Mouse (Mus musculus) cerebellum, adult 18-20 months (tissue): Measurements from ENCODE around the gene Hoxa4.

ENCODE experiments used
- DNase-seq, 2 experiments: peaks; one replicate each; pipeline ENCODE4 v3.0.0; 2021

The Hoxa4 gene

DNA sequence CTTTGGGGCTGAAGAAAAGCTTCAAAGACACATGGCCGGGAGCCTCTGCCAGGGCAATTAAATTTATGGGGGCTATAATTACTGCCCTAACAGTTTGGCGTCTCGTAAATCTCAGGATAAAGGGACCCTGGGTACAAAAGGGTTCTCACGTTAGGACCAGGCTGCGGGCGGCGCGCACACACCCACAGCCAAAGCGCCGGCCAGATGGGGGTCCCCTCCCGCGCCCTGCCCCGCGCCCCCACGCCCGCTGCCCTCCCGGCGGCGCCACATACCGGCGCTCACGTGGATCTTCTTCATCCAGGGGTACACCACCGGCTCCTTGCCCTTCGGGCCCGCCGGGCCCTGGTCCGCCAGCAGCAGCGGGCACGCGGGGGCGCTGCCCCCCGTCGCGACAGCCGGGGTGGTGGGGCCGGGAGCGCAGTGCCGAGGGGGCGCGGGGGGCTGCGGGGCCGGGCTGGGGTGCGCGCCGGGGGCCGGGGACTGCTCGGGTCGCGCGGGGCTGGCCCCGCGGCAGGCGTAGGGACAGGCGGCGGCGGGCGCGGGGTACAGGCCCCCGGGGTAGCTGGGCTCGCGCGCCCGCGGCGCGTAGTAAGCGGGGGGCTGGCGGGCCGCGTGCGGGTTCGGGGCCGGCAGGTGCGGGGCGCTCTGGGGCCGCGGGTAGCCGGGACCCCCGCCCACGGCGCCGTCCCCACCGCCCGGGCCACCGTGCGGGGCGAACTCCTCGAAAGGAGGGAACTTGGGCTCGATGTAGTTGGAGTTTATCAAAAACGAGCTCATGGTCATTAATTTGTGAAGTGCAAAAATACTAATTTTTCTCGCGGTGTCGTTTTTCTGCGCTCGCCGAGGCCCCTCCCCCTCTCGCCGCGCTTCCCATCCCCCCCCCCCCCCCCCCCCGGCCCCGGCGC, at the start of gene Hoxa4:
Gene Hoxa4, minus strand, starts transcription at position 848 of the 905 bp plus-strand sequence.
- DNase-seq, result no peak

- DNase-seq, result no peak
Measured at GRCm38 (mm10) chr6:52241001-52241621, 49.6 kb upstream of the Hoxa4 start.

GRCm38 (mm10) chr6:52240389-52241000, 48.9 kb upstream of the Hoxa4 start, which contains the start of gene Hoxa10:
Gene Hoxa10 (minus strand): TSS chr6:52240854.
- DNase-seq, result peak in 1 of 2 experiments; percentile 21

- DNase-seq, result no peak
Measured at GRCm38 (mm10) chr6:52239625-52240388, 48.3 kb upstream of the Hoxa4 start.

GRCm38 (mm10) chr6:52238976-52239375, 47.4 kb upstream of the Hoxa4 start:
- DNase-seq, result no peak

DNA sequence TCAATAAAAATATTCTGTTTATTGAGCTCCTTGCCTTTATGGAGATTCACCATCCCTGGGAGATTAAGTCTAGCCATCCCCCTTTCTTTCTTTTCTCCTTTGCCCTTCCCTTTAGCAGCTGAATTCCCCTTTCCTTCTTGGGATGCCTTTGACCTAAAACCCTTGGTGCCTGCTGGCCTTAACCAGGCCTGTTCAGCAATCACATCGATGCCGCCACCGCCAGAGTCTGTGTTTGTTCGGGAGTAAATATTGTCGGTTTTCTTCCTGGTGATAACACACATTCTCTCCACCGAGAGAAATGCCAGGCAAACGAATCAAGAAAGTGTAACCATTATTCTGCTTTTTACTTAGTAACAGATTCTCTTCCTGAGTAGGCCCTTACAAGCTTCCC, 46.6 kb upstream of the Hoxa4 start:
- DNase-seq, result no peak

DNA sequence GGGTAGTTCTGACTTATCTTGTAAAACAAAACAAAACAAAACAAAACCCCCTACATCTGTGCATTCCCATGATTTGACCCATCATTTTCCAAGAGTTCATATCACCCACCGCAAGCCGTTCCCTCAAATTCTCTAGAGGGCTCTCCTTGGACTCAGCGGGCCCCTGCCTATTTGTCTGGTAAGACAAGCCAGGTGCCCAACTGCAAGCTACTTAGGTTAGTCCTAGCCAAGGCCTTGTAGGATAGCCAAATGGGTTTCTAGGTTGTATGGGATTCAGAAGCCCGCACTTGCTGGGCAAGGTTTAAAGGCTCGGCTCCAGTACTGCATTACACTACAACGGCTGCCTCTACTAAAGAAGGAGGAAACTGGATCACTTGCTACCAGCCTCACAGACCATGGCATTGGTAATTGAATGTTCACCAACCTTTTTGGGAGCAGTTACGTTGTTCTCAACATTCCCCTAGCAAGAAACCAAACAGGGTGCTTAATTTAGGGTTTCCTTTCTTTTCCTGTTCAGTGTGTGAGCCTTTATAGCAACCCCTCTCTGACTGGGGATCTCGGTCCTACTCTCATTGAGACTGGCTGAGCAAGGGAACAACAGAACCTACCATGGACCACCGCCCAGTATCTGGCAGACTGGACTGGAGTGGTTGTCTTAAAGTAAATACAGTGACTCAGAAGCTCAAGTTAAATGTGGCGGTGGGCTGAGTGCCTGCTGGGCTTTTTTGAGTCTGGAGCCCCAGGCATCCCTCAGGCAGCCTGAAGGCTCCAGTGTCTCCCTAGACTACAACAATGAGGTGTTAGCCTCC, 46.0 kb upstream of the Hoxa4 start:
- DNase-seq, result no peak

GRCm38 (mm10) chr6:52236806-52237205, 45.3 kb upstream of the Hoxa4 start:
- DNase-seq, result no peak

- DNase-seq, result no peak
Measured at GRCm38 (mm10) chr6:52235866-52236265, 44.3 kb upstream of the Hoxa4 start.

DNA sequence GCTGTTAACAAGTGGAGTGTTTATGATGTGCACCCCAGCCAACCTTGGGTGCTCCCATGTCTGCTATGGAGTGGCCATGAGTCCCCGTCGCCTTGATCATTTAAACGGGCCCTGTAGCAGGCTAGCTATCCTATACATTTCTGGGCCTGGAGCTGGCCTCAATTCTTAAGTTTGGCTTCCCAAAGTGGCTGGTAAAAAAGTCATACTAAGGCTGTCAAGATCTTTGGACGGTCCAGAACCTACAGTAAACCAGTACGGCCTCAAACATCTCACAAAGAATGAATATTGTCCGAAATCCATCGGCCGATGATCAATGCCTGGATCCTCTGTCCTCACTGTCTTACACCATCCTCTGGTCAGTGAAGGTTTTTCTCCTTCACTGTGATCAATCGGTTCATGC, 43.7 kb upstream of the Hoxa4 start:
- DNase-seq, result no peak

- DNase-seq, result no peak
Measured at GRCm38 (mm10) chr6:52234428-52235140, 43.0 kb upstream of the Hoxa4 start.

DNA sequence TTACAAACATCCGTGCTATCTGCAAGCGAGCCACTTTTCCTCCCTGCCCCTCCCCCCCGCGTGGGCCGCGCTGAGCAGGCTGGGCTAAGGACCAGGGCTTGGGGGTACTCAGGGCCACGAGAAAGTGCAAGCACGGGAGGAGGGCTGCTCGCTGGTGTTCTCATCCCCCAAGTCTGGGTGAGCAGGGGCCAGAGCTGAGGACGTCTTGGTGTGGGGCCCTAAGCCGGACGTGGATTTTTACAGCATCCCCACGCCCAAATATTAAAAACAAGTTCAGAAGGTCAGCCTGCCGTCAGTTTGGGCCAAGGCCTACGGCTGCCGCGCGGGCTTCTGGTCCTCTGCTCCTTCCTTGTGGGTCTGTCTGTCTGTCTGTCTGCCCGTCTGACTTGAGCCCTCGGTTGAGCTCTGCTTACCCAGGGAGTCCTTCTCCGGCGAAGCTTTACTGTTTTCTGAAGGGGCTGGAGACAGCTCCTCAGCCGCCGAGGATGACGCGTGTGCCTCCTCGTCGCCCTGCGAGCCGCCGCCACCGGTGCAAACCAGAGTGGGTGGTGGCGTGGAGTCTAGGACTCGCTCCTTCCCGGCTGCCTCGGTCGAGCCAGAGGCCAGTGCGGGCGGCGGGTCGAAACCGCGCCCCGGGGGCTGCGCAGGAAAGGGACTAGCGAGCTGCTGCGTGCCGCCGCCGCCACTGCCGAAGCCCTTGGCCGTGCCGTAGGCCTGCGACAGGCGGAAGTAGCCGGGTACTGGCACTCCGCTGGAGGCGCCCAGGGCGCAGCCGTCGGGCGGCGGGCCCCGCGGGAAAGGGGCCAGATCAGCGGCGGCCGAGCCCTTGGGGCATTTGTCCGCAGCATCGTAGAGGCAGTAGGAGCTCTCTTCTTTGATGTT, 42.2 kb upstream of the Hoxa4 start:
- DNase-seq, result no peak

- no peak for DNase-seq
Measured at GRCm38 (mm10) chr6:52232984-52233545, 41.5 kb upstream of the Hoxa4 start.

GRCm38 (mm10) chr6:52232568-52232965, 41.0 kb upstream of the Hoxa4 start:
- DNase-seq, result no peak

DNA sequence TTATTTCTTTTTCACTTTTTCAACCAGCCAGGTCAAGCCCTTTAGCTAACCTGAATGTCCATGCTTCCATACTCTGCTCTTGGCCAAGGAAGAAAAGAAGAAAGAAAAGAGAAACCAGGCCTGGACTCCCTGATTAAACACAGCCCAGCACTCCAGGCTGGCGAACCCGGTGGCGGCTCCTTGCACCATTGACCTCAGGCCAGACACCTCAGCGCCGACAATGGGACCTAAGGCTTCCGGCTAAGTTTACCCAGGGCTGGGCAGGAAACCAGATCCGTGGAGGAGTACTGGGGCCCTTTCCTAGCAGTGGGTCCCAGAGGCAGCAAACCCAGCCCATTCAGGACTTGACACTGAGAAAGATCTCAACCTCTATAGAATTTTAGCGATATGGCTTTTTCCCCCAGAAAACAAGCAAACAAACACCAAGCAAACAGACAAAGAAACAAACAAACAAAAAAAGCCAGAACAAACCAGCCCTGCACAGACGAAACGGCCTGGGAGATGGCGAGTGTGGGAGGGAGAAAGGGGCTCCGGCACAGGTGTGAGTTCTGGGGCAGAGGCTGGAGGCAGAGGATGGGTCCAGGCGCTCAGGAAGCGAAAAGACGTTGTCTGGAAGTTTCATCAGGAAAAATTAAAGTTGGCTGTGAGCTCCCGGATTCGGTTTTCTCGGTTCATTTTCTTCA, 40.5 kb upstream of the Hoxa4 start:
- DNase-seq, result no peak

DNA sequence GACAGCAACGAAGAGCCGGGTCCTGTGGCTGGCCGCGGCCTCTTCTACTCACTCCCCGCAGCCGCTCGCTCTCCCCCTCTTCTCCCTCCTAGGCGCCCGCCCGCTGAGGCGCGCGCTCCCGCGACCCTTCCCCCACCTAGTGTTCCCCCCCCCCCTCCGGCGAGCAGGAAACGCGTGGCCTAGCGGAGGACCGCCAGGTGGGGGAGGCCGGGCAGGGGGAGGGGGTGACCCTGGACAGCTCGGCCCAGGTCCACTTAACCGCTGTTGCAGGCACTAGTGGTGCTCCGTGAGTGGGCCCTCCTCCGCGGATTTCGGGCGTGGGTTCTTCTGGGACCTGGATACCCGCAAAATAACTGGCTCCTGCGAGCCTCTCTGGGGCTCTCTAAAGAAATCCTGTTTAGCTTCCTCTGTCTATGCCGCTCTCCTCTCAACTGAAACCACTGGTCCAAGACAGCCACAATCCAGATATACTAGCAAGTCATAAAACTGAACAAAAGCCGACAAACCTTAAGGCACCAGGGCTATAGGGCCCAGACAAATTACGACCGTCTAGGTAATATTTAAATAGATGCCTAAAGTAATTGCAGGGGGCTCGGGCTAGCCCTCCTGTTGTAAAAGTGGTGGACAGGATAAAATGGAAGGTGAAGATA, 39.1 kb upstream of the Hoxa4 start, which contains the start of gene Hoxa9:
Gene Hoxa9, minus strand, starts transcription at position 574 of the 650 bp plus-strand sequence.
- DNase-seq, result no peak

- no peak for DNase-seq
Measured at GRCm38 (mm10) chr6:52229558-52230416, 38.2 kb upstream of the Hoxa4 start.
